Mouse (Mus musculus) skeletal muscle tissue, postnatal 0 days (tissue): Measurements from ENCODE around the gene Snrpg. TPM values are rescaled to one million over a fixed set of nuclear protein-coding genes. Genes with fewer than 3 reads are reported as not detected.

Source experiments
- polyA plus RNA-seq: library from polyadenylated mRNA; unstranded; fragments of >200 nt; fragmentation: Nextera tagmentation; extraction: Ambion mirVana; gene quantifications from 2 replicates; pipeline ENCODE4 v1.2.1, GENCODE M21; 2015

Gene Snrpg
- 160 and 173 TPM in 2 replicates for polyA plus RNA-seq

DNA sequence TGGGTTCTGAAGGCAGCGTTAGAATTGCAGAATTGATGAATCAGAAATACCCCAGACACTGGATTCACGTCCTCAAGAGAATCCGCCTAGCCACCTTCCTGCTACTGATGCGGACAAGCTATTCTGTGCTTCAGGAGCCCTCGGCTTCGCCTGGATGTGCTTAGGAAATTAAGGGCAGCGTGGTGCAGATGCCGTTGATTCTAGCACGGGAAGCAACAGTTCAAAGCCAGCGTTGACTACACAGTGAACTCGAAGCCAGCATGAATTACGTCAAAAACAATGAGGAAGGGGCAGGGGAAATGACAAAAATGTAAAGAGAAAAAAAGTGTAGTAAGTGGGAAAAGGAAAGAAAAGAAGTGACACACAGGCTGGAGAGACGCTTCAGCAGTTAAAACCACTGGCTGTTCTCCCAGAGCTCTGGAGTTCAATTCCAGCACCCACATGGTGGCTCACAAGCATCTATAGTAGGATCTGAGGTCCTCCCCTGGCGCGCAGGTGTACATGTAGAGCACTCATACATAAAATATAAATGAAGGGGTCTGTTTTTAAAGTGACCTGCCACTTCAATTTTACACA lies at the start of gene Snrpg:
Gene Snrpg (plus strand): TSS at position 541 of the 576 bp plus-strand sequence.

GRCm38 (mm10) chr6:86365371-86366124 lies 5.6 kb upstream of the Snrpg start, which contains the start of gene Fam136a:
TSS of gene Fam136a (plus strand) at chr6:86365646.

DNA sequence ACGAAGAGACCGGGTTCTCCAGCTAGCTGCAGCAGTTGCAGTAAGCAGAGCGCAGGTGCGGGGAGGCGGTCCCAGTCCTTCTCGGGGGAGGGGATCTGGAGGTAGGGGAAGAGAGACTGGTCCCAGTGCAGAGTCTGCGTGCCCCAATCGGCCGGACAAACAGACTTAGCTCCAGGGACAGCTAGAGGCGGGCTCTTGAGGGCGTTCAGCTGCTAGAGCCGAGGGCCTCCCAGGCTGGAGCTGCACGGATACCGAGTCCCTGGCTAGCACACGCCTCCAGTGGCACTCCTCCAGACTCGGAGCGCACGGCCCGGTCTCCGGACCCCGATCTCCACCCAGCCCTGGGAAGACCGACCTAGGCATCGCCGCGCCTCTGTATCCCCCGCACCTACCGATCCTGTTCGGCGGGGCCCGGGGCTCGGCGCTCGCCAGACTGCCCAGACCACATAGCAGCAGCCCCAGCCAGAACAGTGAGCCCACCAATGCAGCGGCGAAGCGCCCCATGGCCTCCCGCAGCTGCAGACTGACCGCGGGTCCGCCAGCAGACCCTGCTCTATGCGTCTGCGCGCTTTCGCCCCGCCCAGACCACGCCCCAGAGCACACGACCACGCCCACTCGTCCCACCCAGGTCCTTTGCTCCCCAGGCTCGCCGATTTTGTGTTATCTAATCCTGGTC lies 25.6 kb downstream of the Snrpg start, which contains the start of gene Pcyox1:
Gene Pcyox1 (minus strand): TSS at position 574 of the 676 bp plus-strand sequence.

DNA sequence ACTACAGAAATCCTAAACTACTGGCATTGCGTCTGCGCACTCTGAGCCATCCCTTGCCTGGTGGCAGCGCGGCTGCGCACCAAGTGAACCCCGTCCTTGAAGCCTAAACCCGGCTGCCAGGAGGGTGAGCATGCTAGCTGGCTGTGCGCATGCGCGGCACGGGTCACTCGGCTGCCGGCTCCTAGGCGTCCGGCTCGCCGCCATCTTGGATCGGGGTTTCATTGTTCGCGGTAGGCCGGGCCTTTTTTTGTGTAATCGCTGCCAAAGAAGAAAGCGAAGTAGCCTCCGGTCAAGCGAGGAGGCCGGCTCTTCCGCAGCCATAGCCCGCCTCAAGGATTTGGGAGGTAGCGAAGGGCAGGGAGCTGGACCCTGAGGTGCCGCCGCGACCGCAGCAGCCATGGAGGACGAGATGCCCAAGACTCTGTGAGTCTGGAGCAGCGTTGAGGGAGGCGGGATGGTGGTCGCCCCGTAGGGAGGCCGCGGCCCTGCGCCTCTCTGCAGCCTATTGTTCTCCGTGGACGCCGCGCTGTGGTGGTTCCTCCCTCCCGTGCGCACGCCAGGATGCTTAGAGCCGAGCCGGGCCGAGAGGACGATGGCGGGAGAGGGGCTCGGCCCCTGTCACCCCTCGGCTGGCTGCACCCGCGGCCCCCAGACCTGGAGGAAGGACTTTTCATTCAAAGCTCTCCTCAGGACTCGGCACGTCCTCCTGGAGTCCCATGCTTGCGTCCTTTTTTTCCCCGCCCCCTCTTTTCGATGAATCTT lies 33.2 kb downstream of the Snrpg start, which contains the start of gene Tia1:
Gene Tia1 (plus strand): TSS at position 120 of the 762 bp plus-strand sequence.

GRCm38 (mm10) chr6:86426358-86426757 lies 55.3 kb downstream of the Snrpg start, which contains the start of gene Gm44790:
TSS of gene Gm44790 (plus strand) at chr6:86426658.

Other genes starting within 250 kb of the Snrpg start
- gene Tgfa, start 176.1 kb upstream of the Snrpg start, polyA plus RNA-seq, result 0.46 and 0.51 TPM in 2 replicates
- gene Fam136a, start 5.7 kb upstream of the Snrpg start, polyA plus RNA-seq, result 127 and 141 TPM in 2 replicates
- gene Pcyox1, start 25.9 kb downstream of the Snrpg start, polyA plus RNA-seq, result 39.2 and 44.9 TPM in 2 replicates
- 47.2 and 47.5 TPM in 2 replicates for gene Tia1, start 32.9 kb downstream of the Snrpg start, polyA plus RNA-seq
- gene Gm44790, start 55.4 kb downstream of the Snrpg start, polyA plus RNA-seq, result not detected in 2 replicates
- 12.4 and 13.8 TPM in 2 replicates for gene C87436, start 67.1 kb downstream of the Snrpg start, polyA plus RNA-seq
- 313 and 350 TPM in 2 replicates for gene Pcbp1, start 155.0 kb downstream of the Snrpg start, polyA plus RNA-seq